Mouse (Mus musculus) B cell, adult (primary cell): Measurements from ENCODE around the gene Gm3317. TPM values are rescaled to one million over a fixed set of nuclear protein-coding genes. Genes with fewer than 3 reads are reported as not detected.

Source experiments
- total RNA-seq: library from RNA; stranded (reverse); gene quantifications from 4 replicates; pipeline ENCODE4 v1.2.4, GENCODE M21; 2023; ENCODE audit not compliant: inconsistent age

The Gm3317 gene
- total RNA-seq = not detected in 4 replicates

GRCm38 (mm10) chr14:5164235-5164634, at the start of gene Gm3317:
TSS of gene Gm3317 (plus strand) at chr14:5164535.

GRCm38 (mm10) chr14:5131219-5131618, 33.1 kb upstream of the Gm3317 start, which contains the start of gene Gm8279:
TSS of gene Gm8279 (plus strand) at chr14:5131519.

GRCm38 (mm10) chr14:5185493-5185892, 21.2 kb downstream of the Gm3317 start, which contains the start of gene Gm8271:
TSS of gene Gm8271 (plus strand) at chr14:5185793.

Other genes with a start within 250 kb of the Gm3317 start
- gene Gm8297, start 180.6 kb upstream of the Gm3317 start, total RNA-seq = not detected in 4 replicates
- not detected in 4 replicates for gene Gm3298, start 148.6 kb upstream of the Gm3317 start, total RNA-seq
- gene 4930555G01Rik, start 113.9 kb upstream of the Gm3317 start, total RNA-seq = not detected in 4 replicates
- not detected in 4 replicates for gene Gm8281, start 93.5 kb upstream of the Gm3317 start, total RNA-seq
- gene Gm8279, start 33.0 kb upstream of the Gm3317 start, total RNA-seq = not detected in 4 replicates
- gene Gm8271, start 21.3 kb downstream of the Gm3317 start, total RNA-seq = not detected in 4 replicates
- not detected in 4 replicates for gene Gm3526, start 96.0 kb downstream of the Gm3317 start, total RNA-seq
- gene Gm3542, start 170.4 kb downstream of the Gm3317 start, total RNA-seq = not detected in 4 replicates
- gene Gm3500, start 224.5 kb downstream of the Gm3317 start, total RNA-seq = not detected in 4 replicates